Mouse (Mus musculus) ovary, postnatal 14 days (tissue): ENCODE results near the gene Aimp2.

Source experiments
- DNase-seq: peaks from one replicate; pipeline ENCODE4 v3.0.0; 2022; ENCODE audit warnings: low spot score

The Aimp2 gene

DNA sequence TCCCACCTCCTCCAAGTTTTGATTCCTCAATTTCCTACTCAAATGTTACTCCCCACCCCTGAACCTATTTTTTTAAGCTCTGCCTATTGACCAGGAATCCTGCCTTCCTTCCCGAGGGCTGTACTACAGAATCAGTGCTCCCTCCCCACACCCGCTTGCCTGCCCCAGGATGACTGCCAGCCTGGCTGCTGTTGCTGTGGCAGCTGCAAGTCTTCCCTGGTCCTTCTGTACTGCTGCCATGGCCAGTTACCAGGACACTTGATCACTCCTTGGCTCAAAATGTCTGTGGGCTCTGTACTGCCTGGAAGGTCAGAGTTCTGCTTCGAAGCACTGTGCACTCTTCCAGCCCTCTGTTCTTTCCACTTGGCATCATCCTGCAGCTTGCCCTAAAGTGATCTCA, 7.5 kb downstream of the Aimp2 start:
- DNase-seq = no peak

DNA sequence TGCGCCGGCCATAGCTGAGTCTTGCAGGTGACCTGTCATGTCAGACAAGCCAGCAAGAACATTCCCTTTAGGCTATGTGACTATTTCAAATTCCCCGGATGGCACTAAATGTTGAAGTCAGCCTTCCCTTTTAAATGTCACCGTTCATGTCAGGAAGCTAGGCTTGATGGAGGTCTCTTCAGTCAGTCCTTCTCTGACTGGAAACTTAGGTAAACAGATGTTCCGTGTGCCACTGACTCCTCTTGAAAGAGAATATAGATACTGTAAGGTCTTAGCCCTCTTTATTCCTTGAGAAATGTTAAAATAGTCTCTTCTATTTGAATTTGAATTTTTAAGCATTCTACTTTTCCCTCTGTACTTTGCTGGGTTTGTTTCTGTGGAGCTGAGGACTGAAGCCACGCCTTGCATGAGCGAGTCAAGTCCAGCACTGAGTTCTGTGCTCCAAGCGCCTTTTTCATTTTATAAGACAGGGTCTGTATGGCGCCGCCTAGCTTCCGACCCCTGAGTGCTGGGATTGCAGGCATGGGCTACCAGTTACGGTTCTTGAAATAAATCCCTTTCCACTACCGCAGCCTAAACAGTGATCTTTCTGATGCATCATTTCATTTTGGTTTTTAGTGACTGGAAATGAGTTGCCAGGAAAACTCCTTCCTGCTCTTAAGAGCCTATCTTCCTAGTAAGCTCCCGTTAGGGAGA, 11.9 kb downstream of the Aimp2 start, which contains the start of gene Ankrd61:
Gene Ankrd61, minus strand, starts transcription at position 51 of the 696 bp plus-strand sequence.
- DNase-seq = no peak

DNA sequence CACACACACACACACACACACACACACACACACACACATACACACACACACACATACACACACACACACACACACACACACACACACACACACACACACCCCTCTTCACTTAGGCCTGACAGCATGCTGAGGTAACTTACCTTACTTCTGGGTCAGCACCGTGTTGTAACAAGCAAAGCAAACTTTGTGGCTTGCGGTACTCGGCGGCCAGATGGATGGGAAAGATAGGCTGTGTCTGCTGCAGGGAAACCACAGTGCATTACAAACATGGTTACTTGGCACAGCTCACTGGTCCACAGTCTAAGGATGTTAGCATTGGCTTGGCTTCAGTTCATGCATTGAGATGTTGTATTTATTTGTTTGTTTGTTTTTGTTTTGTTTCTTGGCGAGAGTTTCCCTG, 16.3 kb downstream of the Aimp2 start:
- DNase-seq = no peak

DNA sequence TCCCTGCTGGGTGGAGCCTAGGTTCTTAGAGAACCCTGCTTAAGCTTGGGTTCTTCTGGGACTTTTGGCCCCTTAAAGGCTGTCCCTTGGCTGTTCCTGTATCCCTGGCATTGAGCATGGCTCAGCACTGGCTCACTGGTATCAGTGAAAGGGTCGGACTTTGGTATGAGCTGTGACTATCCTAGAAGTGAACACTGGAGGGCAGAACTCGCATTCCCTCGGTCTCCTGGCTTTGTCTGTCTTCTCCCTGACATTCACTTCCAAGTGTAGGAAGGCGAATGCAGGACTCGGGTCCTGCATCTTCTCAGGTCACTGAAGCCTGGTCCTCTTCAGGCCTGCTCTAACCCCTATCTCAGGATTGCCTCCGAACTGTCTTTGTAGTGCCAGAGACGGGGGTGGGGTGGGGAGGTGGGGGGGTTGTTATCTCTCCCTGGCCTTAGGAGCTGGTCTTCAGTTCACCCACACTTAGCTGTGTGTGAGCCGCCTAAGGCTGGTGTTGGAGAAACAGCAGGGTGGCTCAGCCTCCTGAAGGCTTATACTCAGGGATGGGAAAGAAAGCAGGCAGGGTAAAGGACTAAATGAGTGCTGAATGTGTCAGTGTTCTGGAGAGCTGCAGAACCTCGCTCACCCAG, 17.3 kb downstream of the Aimp2 start:
- no peak for DNase-seq

DNA sequence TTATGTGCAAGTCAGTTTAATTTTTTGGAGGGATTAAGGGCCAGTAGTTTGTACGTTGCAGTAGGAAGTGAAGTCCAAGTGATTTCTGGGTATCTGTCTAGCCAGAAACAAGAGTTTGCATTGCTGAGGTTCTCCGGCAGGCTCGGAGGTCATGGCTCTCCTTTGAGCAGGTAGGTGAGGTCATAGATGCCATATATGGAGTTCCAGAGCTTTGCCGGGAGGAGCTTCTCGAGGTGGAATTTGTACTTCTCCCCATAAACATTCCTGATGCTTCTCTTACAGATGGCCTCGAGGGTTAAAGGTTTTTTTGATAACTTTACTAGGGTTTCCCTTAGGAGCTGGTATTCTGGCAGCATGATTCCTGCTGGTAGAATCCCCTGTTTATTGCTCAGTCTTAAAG, 18.9 kb downstream of the Aimp2 start:
- DNase-seq = no peak

DNA sequence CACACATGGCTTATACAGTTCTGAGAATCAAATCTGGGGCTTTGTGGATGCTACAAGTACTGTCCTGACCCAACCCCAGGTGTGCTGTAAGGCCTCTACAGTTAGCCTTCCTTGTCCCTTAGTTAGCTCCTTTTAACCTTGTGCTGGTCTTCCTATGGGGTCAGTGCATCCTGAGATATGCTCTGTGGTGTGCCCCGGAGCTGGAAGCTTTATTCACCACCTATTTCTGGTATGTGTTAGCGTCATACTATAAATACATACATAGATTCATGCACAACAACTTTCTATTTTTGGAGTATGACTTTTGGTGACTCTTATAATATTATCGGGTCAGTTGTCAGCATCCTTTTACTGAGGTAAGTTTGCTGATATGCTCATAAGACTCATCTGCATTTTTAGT, 24.4 kb downstream of the Aimp2 start:
- DNase-seq = no peak

DNA sequence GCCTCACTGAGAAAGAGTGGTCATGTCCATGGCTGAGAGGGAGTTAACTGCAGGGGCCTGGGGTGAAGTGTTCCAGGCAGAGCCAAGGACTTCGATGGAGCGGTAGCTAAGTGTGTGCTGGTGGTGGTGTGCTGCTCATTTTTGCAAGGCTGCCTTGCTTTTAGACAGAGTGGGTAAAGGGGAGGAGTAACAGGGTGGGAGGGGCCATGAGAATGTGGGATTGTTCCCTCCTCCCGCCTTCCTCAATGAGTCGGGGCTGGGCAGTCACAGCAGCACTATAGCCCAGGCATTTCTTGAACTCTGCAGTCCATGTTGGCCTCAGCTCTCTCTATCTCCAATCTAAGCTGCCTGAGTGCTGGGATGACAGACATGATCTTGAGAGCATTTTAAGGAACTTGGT, 35.1 kb downstream of the Aimp2 start:
- DNase-seq = no peak

DNA sequence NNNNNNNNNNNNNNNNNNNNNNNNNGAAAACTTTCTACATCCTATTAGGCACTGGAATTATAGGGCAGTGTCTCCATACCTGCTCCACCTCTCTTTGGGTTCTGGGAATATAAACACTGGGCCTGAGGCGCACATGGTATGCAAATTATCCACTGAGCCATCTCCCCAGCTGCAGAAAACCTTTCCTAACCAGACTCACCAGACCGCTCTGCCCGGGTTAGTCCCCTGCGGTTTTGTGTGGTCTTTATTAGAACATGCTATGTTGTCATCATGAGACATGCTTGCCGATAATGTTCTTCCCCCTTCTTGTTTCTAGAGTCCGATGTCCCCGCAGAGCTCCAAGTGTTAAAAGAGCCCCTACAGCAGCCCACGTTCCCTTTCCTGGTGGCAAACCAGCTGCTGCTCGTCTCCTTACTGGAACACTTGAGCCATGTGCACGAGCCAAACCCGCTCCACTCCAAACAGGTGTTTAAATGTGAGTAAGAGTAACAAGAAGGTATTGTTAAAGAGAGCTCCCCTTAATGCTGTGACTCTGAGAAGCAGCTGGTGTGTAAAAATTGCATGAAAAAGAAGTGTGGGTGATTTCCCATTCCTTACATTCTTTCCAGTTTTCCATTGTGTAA, 38.0 kb downstream of the Aimp2 start:
- DNase-seq = no peak
